Mouse (Mus musculus): ENCODE measurements around the gene Tbc1d4.

The Tbc1d4 gene

GRCm38 (mm10) chr14:101530455-101530854, 78.5 kb downstream of the Tbc1d4 start:
- no peak for DNase-seq

GRCm38 (mm10) chr14:101529194-101529593, 79.8 kb downstream of the Tbc1d4 start:
- no peak for DNase-seq

- DNase-seq = no peak
These were observed 81.5 kb downstream of the Tbc1d4 start for GRCm38 (mm10) chr14:101527420-101527996.

- DNase-seq = no peak
These were observed 82.5 kb downstream of the Tbc1d4 start for GRCm38 (mm10) chr14:101526478-101526877.

GRCm38 (mm10) chr14:101519964-101520363, 89.0 kb downstream of the Tbc1d4 start:
- no peak for DNase-seq

- no peak for DNase-seq
These were observed 90.7 kb downstream of the Tbc1d4 start for GRCm38 (mm10) chr14:101518259-101518658.

GRCm38 (mm10) chr14:101517801-101518200, 91.2 kb downstream of the Tbc1d4 start:
- no peak for DNase-seq

GRCm38 (mm10) chr14:101517341-101517740, 91.7 kb downstream of the Tbc1d4 start:
- DNase-seq = no peak

- no peak for DNase-seq
These were observed 92.1 kb downstream of the Tbc1d4 start for GRCm38 (mm10) chr14:101516864-101517263.

- no peak for DNase-seq
These were observed 93.0 kb downstream of the Tbc1d4 start for GRCm38 (mm10) chr14:101516031-101516430.

GRCm38 (mm10) chr14:101515271-101515670, 93.7 kb downstream of the Tbc1d4 start:
- DNase-seq = no peak

GRCm38 (mm10) chr14:101514557-101514971, 94.4 kb downstream of the Tbc1d4 start:
- DNase-seq = no peak

GRCm38 (mm10) chr14:101513163-101513562, 95.8 kb downstream of the Tbc1d4 start:
- DNase-seq = no peak

GRCm38 (mm10) chr14:101511410-101511809, 97.6 kb downstream of the Tbc1d4 start:
- DNase-seq = no peak

- DNase-seq = peak; percentile 12
These were observed 98.3 kb downstream of the Tbc1d4 start for GRCm38 (mm10) chr14:101510540-101511313.

GRCm38 (mm10) chr14:101509759-101510158, 99.2 kb downstream of the Tbc1d4 start:
- no peak for DNase-seq

GRCm38 (mm10) chr14:101507956-101508355, 101.0 kb downstream of the Tbc1d4 start:
- DNase-seq = no peak

- no peak for DNase-seq
These were observed 101.8 kb downstream of the Tbc1d4 start for GRCm38 (mm10) chr14:101507146-101507545.

GRCm38 (mm10) chr14:101505805-101506204, 103.2 kb downstream of the Tbc1d4 start:
- no peak for DNase-seq

- no peak for DNase-seq
These were observed 104.4 kb downstream of the Tbc1d4 start for GRCm38 (mm10) chr14:101504473-101505200.

- DNase-seq = no peak
These were observed 105.6 kb downstream of the Tbc1d4 start for GRCm38 (mm10) chr14:101503168-101503961.

GRCm38 (mm10) chr14:101501868-101502267, 107.1 kb downstream of the Tbc1d4 start:
- no peak for DNase-seq

- DNase-seq = no peak
These were observed 107.5 kb downstream of the Tbc1d4 start for GRCm38 (mm10) chr14:101501452-101501851.
